Mouse (Mus musculus) testis, adult 2 months (tissue): Measurements from ENCODE around the gene Adcy1.

Experiments
- CTCF ChIP-seq: fragments of 200-500 bp; IDR thresholded peaks from 2 replicates; pipeline ENCODE4 v1.5.1; 2012; ENCODE audit warnings: low read depth, mild to moderate bottlenecking, inconsistent platforms, low read length, moderate library complexity; ENCODE audit not compliant: control insufficient read depth, insufficient read depth, insufficient replicate concordance
- POLR2A ChIP-seq: fragments of 200-500 bp; IDR thresholded peaks from 2 replicates; pipeline ENCODE4 v1.6.1; 2012; ENCODE audit warnings: low read depth, mild to moderate bottlenecking, inconsistent platforms, low read length, moderate library complexity; ENCODE audit not compliant: control insufficient read depth

DNA sequence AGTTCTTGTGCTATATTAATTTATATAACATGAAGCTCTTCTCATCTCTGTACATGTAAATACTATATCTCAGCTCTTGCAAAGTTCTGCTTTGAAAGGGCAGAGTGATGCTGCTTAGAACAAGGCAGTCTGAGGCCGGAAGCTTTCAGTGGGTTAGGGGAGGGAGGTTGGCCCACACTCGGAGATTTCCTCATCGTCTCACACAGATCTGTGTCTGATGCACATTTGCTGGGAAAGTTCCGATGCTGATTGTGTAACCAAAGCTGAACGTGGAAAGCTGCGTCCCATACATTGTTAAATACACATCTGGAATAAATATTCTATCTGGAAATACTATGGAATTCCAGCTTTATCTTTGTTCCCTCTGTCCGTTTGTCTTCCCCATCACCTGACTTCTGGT lies 138.9 kb downstream of the Adcy1 start:
- TF ChIP-seq CTCF (no peak), POLR2A (no peak)
